Mouse (Mus musculus) testis, adult 2 months (tissue): Measurements from ENCODE around the gene Ralgps1. TPM values are rescaled to one million over a fixed set of nuclear protein-coding genes. Genes with fewer than 3 reads are reported as not detected.
A peak's percentile ranks its signal among the peaks of the same experiment; 100 is the strongest.

Experiments used
- H3K27ac ChIP-seq: fragments of 200-500 bp; 2 replicates; pipeline ENCODE4 v1.5.1; 2012; ENCODE audit warnings: low read depth, low read length; ENCODE audit not compliant: control insufficient read depth, insufficient read depth
- H3K27me3 ChIP-seq: fragments of 200-500 bp; 2 replicates; pipeline ENCODE4 v1.6.1; 2012; ENCODE audit warnings: mild to moderate bottlenecking, low read length, moderate library complexity; ENCODE audit not compliant: control insufficient read depth, insufficient read depth
- H3K36me3 ChIP-seq: fragments of 200-500 bp; 2 replicates; pipeline ENCODE4 v1.6.1; 2012; ENCODE audit warnings: mild to moderate bottlenecking, low read length; ENCODE audit not compliant: control insufficient read depth, insufficient read depth
- H3K4me1 ChIP-seq: fragments of 200-500 bp; 2 replicates; pipeline ENCODE4 v1.6.1; 2012; ENCODE audit warnings: low read length; ENCODE audit not compliant: control insufficient read depth, insufficient read depth
- H3K4me3 ChIP-seq: fragments of 200-500 bp; 2 replicates; pipeline ENCODE4 v1.5.1; 2012; ENCODE audit warnings: low read depth, mild to moderate bottlenecking, low read length, moderate library complexity, mixed read lengths; ENCODE audit not compliant: control insufficient read depth
- CTCF ChIP-seq: fragments of 200-500 bp; IDR thresholded peaks from 2 replicates; pipeline ENCODE4 v1.5.1; 2012; ENCODE audit warnings: low read depth, mild to moderate bottlenecking, inconsistent platforms, low read length, moderate library complexity; ENCODE audit not compliant: control insufficient read depth, insufficient read depth, insufficient replicate concordance
- POLR2A ChIP-seq: fragments of 200-500 bp; IDR thresholded peaks from 2 replicates; pipeline ENCODE4 v1.6.1; 2012; ENCODE audit warnings: low read depth, mild to moderate bottlenecking, inconsistent platforms, low read length, moderate library complexity; ENCODE audit not compliant: control insufficient read depth
- polyA plus RNA-seq: library from polyadenylated mRNA; depleted of rRNA; stranded (reverse); fragments of >200 nt; gene quantifications from 2 replicates; pipeline ENCODE4 v1.2.3, GENCODE M21; 2012

Gene Ralgps1
- polyA plus RNA-seq, 1 experiment: 33.0 TPM

DNA sequence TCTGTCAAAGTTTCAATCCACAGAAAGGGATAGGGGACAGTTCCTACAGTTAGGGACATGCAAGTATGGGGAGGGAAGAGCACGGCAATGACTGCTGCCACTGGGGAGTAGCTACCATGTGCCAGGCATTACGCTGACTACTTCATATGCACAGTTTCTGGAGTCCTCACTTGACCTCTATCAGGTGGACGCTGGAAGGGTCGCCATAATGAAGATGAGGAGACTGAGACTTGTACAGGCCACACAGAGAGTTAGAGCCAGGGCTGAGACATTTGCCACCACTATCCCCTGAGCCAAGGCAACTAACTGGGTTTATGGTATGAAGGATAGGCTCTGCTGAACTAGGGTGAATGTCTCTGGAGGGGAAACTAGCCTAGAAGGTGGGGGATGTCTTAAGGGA, 233.6 kb downstream of the Ralgps1 start:
- H3K27ac ChIP-seq: no peak overlapping the region
- H3K4me3 ChIP-seq: no peak overlapping the region
- TF ChIP-seq POLR2A (no peak), CTCF (no peak)
- H3K4me1 ChIP-seq: peaks cover 2% of the 10 kb centered on the region; the same call in 1 of the 2 replicates
- H3K27me3 ChIP-seq: no peaks in the 10 kb centered on the region
- H3K36me3 ChIP-seq: no peaks in the 10 kb centered on the region; the same call in 1 of the 2 replicates

GRCm38 (mm10) chr2:33137244-33137643, 234.0 kb downstream of the Ralgps1 start:
- Histone ChIP-seq H3K4me1 (peaks cover 6% of the 10 kb centered on the region; the same call in 1 of the 2 replicates), H3K27me3 (no peaks in the 10 kb centered on the region), H3K27ac (no peak overlapping the region), H3K4me3 (no peak overlapping the region), H3K36me3 (no peaks in the 10 kb centered on the region; the same call in 1 of the 2 replicates)
- TF ChIP-seq POLR2A (no peak), CTCF (no peak)

- H3K4me3 ChIP-seq: no peak overlapping the region
- H3K36me3 ChIP-seq: no peaks in the 10 kb centered on the region; the same call in 1 of the 2 replicates
- H3K27me3 ChIP-seq: no peaks in the 10 kb centered on the region
- no peak overlapping the region for H3K27ac ChIP-seq
- peaks cover 8% of the 10 kb centered on the region; the same call in 1 of the 2 replicates for H3K4me1 ChIP-seq
- TF ChIP-seq CTCF (no peak), POLR2A (no peak)
Observed at GRCm38 (mm10) chr2:33136366-33136765, 234.9 kb downstream of the Ralgps1 start.

GRCm38 (mm10) chr2:33134766-33135490, 236.4 kb downstream of the Ralgps1 start:
- no peak overlapping the region for H3K27ac ChIP-seq
- H3K27me3 ChIP-seq: no peaks in the 10 kb centered on the region
- TF ChIP-seq CTCF (no peak), POLR2A (no peak)
- peaks cover 8% of the 10 kb centered on the region; the same call in 1 of the 2 replicates for H3K4me1 ChIP-seq
- H3K36me3 ChIP-seq: no peaks in the 10 kb centered on the region; the same call in 1 of the 2 replicates
- H3K4me3 ChIP-seq: no peak overlapping the region

DNA sequence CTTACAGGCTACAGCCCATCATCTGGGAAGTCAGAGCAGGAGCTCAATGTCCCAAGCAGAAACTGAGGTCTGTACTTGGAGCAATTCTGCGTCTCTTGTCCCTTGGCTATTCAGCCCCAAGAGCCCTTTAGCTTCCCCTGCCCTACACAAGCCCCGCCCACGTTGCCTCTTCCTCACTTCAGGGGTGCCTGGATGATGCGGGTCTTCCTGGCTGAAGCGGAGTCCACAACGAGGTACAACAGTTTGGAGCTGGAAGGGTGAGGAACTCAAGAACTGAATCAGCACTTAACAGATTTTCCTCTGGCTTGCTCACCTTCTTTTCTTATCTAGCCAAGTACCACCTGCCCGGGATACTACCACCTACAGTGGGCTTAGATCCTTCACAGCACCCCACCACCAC, 239.0 kb downstream of the Ralgps1 start:
- TF ChIP-seq POLR2A: no peak
- no peak for TF ChIP-seq CTCF
- Histone ChIP-seq H3K4me1 (peaks cover 14% of the 10 kb centered on the region), H3K27me3 (no peaks in the 10 kb centered on the region), H3K36me3 (no peaks in the 10 kb centered on the region; the same call in 1 of the 2 replicates), H3K27ac (no peak overlapping the region; the same call in 1 of the 2 replicates), H3K4me3 (peak overlapping the region; percentile 94)

GRCm38 (mm10) chr2:33131500-33132092, 239.7 kb downstream of the Ralgps1 start, which contains the start of gene Garnl3:
Gene Garnl3, minus strand, starts transcription at chr2:33131654.
- H3K27me3 ChIP-seq: no peaks in the 10 kb centered on the region
- H3K27ac ChIP-seq: peak within 1 kb of the TSS; percentile 97
- peaks cover 14% of the 10 kb centered on the region for H3K4me1 ChIP-seq

More at GRCm38 (mm10) chr2:33131500-33132092, 239.7 kb downstream of the Ralgps1 start, which contains the start of gene Garnl3:
- peak; percentile 48; the same call in 1 of the 2 replicates for TF ChIP-seq CTCF
- TF ChIP-seq POLR2A: no peak; the same call in 1 of the 2 replicates
- Histone ChIP-seq H3K4me3 (peak within 1 kb of the TSS; percentile 94), H3K36me3 (no peaks in the 10 kb centered on the region; the same call in 1 of the 2 replicates)
